Mouse (Mus musculus) erythroblast, embryonic 14.5 days (primary cell): ENCODE data around the gene Fkbp6.

Source experiments
- GATA1 ChIP-seq: IDR thresholded peaks from 2 replicates; pipeline ENCODE4 v1.6.1; 2012; ENCODE audit warnings: low read length, inconsistent platforms, mixed read lengths
- TAL1 ChIP-seq: IDR thresholded peaks from 3 replicates; pipeline ENCODE4 v1.6.1; 2012; ENCODE audit warnings: low read length, inconsistent platforms, mixed read lengths

GRCm38 (mm10) chr5:135251079-135251454 lies 98.8 kb downstream of the Fkbp6 start, which contains the start of gene Fzd9:
- no peak for TF ChIP-seq TAL1
- TF ChIP-seq GATA1 = no peak
